Mouse (Mus musculus) hindbrain, embryonic 12.5 days (tissue): ENCODE results near the gene Nfkbil1. TPM values are rescaled to one million over a fixed set of nuclear protein-coding genes. Genes with fewer than 3 reads are reported as not detected.

Experiments used
- ATAC-seq: fragments of 200-750 bp; cut with Nextera tagmentation; 2 replicates; pipeline ENCODE4 v1.8.0; 2017; ENCODE audit warnings: moderate TSS enrichment; ENCODE audit not compliant: low FRiP score
- H3K27ac ChIP-seq: fragments of 300-500 bp; sonication (generic); 2 replicates; pipeline ENCODE4 v1.5.1; 2016; ENCODE audit warnings: mild to moderate bottlenecking
- H3K27me3 ChIP-seq: fragments of 300-500 bp; sonication (generic); 2 replicates; pipeline ENCODE4 v1.6.1; 2016; ENCODE audit warnings: mild to moderate bottlenecking
- H3K36me3 ChIP-seq: fragments of 300-500 bp; sonication (generic); 2 replicates; pipeline ENCODE4 v1.6.1; 2016; ENCODE audit warnings: mild to moderate bottlenecking
- H3K4me1 ChIP-seq: fragments of 300-500 bp; sonication (generic); 2 replicates; pipeline ENCODE4 v1.6.1; 2016
- H3K4me2 ChIP-seq: fragments of 300-500 bp; sonication (generic); replicated peaks from 2 replicates; pipeline ENCODE4 v1.6.1; 2016; ENCODE audit warnings: mild to moderate bottlenecking
- H3K4me3 ChIP-seq: fragments of 300-500 bp; sonication (generic); 2 replicates; pipeline ENCODE4 v1.5.1; 2016; ENCODE audit warnings: mild to moderate bottlenecking
- H3K9ac ChIP-seq: fragments of 300-500 bp; sonication (generic); 2 replicates; pipeline ENCODE4 v1.6.1; 2016; ENCODE audit warnings: mild to moderate bottlenecking, moderate library complexity
- H3K9me3 ChIP-seq: fragments of 300-500 bp; sonication (generic); replicated peaks from 2 replicates; pipeline ENCODE4 v1.6.1; 2016; ENCODE audit warnings: mild to moderate bottlenecking
- WGBS: fragments of 180-500 bp; shearing (Covaris S2); methylation state at CpG from one replicate; pipeline ENCODE4 v1.1.7; 2016; 5-methylcytosine and 5-hydroxymethylcytosine counted together
- polyA plus RNA-seq: library from polyadenylated mRNA; unstranded; fragments of >200 nt; fragmentation: Nextera tagmentation; extraction: Ambion mirVana; gene quantifications from 2 replicates; pipeline ENCODE4 v1.2.1, GENCODE M21; 2016

Nfkbil1 gene
- polyA plus RNA-seq, 1 experiment from 2014 or later: 12.2 TPM

GRCm38 (mm10) chr17:35209785-35210535, 25.6 kb downstream of the Nfkbil1 start:
- Histone ChIP-seq H3K36me3 (no peaks in the 10 kb centered on the region), H3K4me2 (no peak overlapping the region), H3K9me3 (no peaks in the 10 kb centered on the region), H3K4me3 (no peak overlapping the region), H3K4me1 (no peaks in the 10 kb centered on the region), H3K27me3 (peaks cover 5% of the 10 kb centered on the region), H3K27ac (no peak overlapping the region), H3K9ac (no peak overlapping the region)
- WGBS: 76% methylated on average over 12 of the region's 12 CpGs
- ATAC-seq: no peak

DNA sequence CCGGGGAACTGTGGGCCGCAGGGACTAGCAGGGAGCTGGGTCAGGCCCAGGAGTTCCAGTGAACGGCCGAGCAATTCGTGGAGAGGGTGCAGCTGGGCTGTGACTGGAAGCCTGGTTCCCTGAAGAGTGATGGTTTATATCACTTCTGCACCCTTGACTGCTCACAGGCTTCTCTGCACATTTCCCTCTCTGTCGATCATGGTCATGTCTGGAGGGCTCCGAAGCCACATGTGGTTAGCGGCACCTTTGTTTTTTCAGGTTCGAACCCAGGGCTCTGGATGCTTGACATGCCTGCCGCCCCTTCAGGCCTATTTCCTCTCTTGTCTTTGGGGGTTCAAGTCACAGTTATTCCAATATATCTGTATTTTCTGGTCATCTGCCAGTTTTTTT, 30.2 kb downstream of the Nfkbil1 start:
- Histone ChIP-seq H3K4me3 (no peak overlapping the region), H3K36me3 (no peaks in the 10 kb centered on the region), H3K9me3 (no peaks in the 10 kb centered on the region), H3K27ac (no peak overlapping the region), H3K9ac (0 out of 2 replicates have a peak overlapping the region, but pooled peaks have one; percentile 18), H3K4me2 (no peak overlapping the region), H3K27me3 (peaks cover 42% of the 10 kb centered on the region), H3K4me1 (no peaks in the 10 kb centered on the region)
- no peak for ATAC-seq
- 57% methylated on average over 10 of the region's 10 CpGs for WGBS

- Histone ChIP-seq H3K9ac (0 out of 2 replicates have a peak within 1 kb of the TSS, but pooled peaks have one; percentile 18), H3K27me3 (peaks cover 45% of the 10 kb centered on the region), H3K4me1 (no peaks in the 10 kb centered on the region), H3K4me3 (no peak within 1 kb of the TSS), H3K36me3 (no peaks in the 10 kb centered on the region), H3K4me2 (no peak within 1 kb of the TSS), H3K9me3 (no peaks in the 10 kb centered on the region), H3K27ac (no peak within 1 kb of the TSS)
- 27% methylated on average over 20 of the region's 20 CpGs for WGBS
- ATAC-seq: no peak
These were observed 30.9 kb downstream of the Nfkbil1 start, which contains the start of gene Lta for GRCm38 (mm10) chr17:35204494-35205379. Gene Lta (minus strand): TSS chr17:35205351.

DNA sequence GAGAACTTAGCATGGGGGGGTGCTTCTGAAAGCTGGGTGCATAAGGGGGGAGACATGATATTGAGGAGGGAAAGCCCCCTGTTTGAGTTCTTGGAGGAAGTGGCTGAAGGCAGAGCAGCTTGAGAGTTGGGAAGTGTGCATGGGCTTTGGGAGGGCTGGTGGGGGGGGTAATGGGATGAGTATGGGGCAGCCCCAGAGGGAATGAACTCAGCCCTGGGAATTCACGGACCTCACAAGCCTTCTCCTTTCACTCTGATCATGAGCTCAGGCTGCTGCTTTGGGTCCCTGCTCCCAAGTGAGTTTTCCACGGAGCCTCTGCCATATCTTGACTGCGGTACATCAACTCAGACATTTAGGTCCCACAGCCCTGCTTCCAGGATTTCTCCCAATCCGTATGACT, 33.1 kb downstream of the Nfkbil1 start:
- Histone ChIP-seq H3K9me3 (no peaks in the 10 kb centered on the region), H3K4me2 (no peak overlapping the region), H3K4me1 (no peaks in the 10 kb centered on the region), H3K27ac (no peak overlapping the region), H3K4me3 (no peak overlapping the region), H3K36me3 (no peaks in the 10 kb centered on the region), H3K27me3 (peaks cover 56% of the 10 kb centered on the region), H3K9ac (no peak overlapping the region)
- ATAC-seq: no peak
- WGBS: 82% methylated on average over 4 of the region's 4 CpGs

- WGBS: 45% methylated on average over 13 of the region's 13 CpGs
- ATAC-seq: no peak
- Histone ChIP-seq H3K4me1 (no peaks in the 10 kb centered on the region), H3K4me2 (no peak within 1 kb of the TSS), H3K4me3 (no peak within 1 kb of the TSS), H3K27ac (no peak within 1 kb of the TSS), H3K36me3 (no peaks in the 10 kb centered on the region), H3K9me3 (no peaks in the 10 kb centered on the region), H3K27me3 (peaks cover 61% of the 10 kb centered on the region), H3K9ac (no peak within 1 kb of the TSS)
These were observed 33.8 kb downstream of the Nfkbil1 start, which contains the start of gene Tnf for GRCm38 (mm10) chr17:35201787-35202186. Gene Tnf (minus strand): TSS chr17:35202007.

GRCm38 (mm10) chr17:35201128-35201527, 34.5 kb downstream of the Nfkbil1 start:
- no peak overlapping the region for H3K9ac ChIP-seq
- no peak overlapping the region for H3K27ac ChIP-seq
- H3K4me1 ChIP-seq: peaks cover 2% of the 10 kb centered on the region; the same call in 1 of the 2 replicates
- H3K36me3 ChIP-seq: no peaks in the 10 kb centered on the region
- ATAC-seq: no peak
- no peaks in the 10 kb centered on the region for H3K9me3 ChIP-seq
- peaks cover 68% of the 10 kb centered on the region for H3K27me3 ChIP-seq
- no peak overlapping the region for H3K4me2 ChIP-seq
- no peak overlapping the region for H3K4me3 ChIP-seq
- 77% methylated on average over 11 of the region's 11 CpGs for WGBS

- Histone ChIP-seq H3K9ac (no peak overlapping the region), H3K4me2 (no peak overlapping the region), H3K4me3 (no peak overlapping the region), H3K9me3 (no peaks in the 10 kb centered on the region), H3K27ac (no peak overlapping the region), H3K27me3 (peaks cover 75% of the 10 kb centered on the region), H3K36me3 (no peaks in the 10 kb centered on the region), H3K4me1 (peaks cover 9% of the 10 kb centered on the region)
- WGBS: 91% methylated on average over 11 of the region's 11 CpGs
- ATAC-seq: no peak
These were observed 35.2 kb downstream of the Nfkbil1 start for GRCm38 (mm10) chr17:35200398-35200797.

DNA sequence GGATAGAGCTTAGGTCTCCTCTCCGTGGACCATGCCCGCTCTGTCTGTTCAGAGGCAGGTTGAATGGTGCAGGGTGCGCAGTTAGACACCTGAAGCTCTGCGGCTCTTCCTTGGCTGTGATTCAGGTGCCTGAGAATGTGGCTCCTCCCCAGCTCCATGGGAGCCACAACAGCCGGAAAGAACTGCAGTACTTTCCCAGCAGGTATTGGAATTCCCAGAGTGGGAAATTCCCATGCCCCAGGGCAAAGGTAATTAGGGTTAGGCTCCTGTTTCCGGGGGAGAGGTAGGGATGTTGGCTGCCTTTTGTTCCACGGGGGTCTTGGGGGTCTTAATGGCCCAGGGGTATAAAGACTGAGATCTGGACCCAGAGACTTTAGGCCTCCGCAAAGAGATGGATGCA, 36.6 kb downstream of the Nfkbil1 start:
- ATAC-seq: no peak
- no peaks in the 10 kb centered on the region for H3K36me3 ChIP-seq
- peaks cover 18% of the 10 kb centered on the region for H3K4me1 ChIP-seq
- H3K9me3 ChIP-seq: no peaks in the 10 kb centered on the region
- H3K27ac ChIP-seq: no peak overlapping the region
- H3K9ac ChIP-seq: no peak overlapping the region
- no peak overlapping the region for H3K4me3 ChIP-seq
- H3K27me3 ChIP-seq: peaks cover 78% of the 10 kb centered on the region
- WGBS: 31% methylated on average over 8 of the region's 8 CpGs
- H3K4me2 ChIP-seq: no peak overlapping the region

DNA sequence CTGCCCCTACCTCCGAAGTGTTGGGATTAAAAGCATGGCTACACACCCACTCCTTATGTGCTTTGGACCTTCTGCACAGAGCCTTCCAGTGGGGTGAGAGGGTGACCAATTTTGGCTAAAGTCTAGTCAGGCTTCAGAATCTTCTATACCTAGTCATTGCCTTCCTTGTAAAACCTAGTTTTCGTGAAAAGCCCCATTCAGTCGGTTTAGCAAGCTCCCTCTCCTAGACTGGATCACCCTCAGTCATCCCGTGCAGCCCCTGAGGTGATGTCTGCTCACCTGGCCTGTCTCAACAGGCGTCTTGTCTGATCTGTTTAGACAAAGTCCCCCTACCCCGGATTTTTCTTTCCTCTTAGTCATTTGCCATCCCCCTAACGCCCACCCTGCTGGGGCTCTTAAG, 37.6 kb downstream of the Nfkbil1 start:
- no peak overlapping the region for H3K4me2 ChIP-seq
- no peaks in the 10 kb centered on the region for H3K9me3 ChIP-seq
- H3K9ac ChIP-seq: no peak overlapping the region
- H3K27ac ChIP-seq: no peak overlapping the region
- 64% methylated on average over 7 of the region's 7 CpGs for WGBS
- no peak overlapping the region for H3K4me3 ChIP-seq
- H3K36me3 ChIP-seq: no peaks in the 10 kb centered on the region
- ATAC-seq: no peak
- H3K4me1 ChIP-seq: peaks cover 18% of the 10 kb centered on the region
- peaks cover 74% of the 10 kb centered on the region for H3K27me3 ChIP-seq

- Histone ChIP-seq H3K4me3 (no peak overlapping the region), H3K36me3 (no peaks in the 10 kb centered on the region), H3K4me2 (no peak overlapping the region), H3K4me1 (peaks cover 18% of the 10 kb centered on the region), H3K9ac (no peak overlapping the region), H3K27me3 (peaks cover 70% of the 10 kb centered on the region), H3K27ac (no peak overlapping the region), H3K9me3 (no peaks in the 10 kb centered on the region)
- no peak for ATAC-seq
- 45% methylated on average over 5 of the region's 6 CpGs for WGBS
These were observed 38.5 kb downstream of the Nfkbil1 start for GRCm38 (mm10) chr17:35197126-35197525.

DNA sequence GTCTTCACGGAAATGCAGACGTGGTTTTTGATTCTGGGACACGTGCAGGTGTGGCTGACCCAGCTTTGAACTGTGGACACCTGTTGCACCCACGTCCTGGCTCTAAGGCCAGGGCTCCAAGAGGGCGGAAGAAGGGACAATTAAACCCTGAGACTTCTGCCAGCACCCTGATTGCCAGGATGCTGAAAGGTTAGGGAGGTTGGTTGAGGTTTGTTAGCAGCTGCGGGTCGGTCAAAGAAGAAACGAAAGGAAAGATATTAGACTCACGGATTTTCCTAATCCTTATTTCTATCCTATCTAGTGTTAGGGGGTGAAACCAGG, 39.3 kb downstream of the Nfkbil1 start:
- no peak for ATAC-seq
- peaks cover 63% of the 10 kb centered on the region for H3K27me3 ChIP-seq
- H3K27ac ChIP-seq: no peak overlapping the region
- peaks cover 18% of the 10 kb centered on the region for H3K4me1 ChIP-seq
- no peak overlapping the region for H3K9ac ChIP-seq
- H3K36me3 ChIP-seq: no peaks in the 10 kb centered on the region
- no peaks in the 10 kb centered on the region for H3K9me3 ChIP-seq
- 31% methylated on average over 9 of the region's 9 CpGs for WGBS
- H3K4me3 ChIP-seq: peak overlapping the region; percentile 35; the same call in 1 of the 2 replicates
- H3K4me2 ChIP-seq: peak overlapping the region; percentile 60

GRCm38 (mm10) chr17:35195631-35196320, 39.8 kb downstream of the Nfkbil1 start:
- peak overlapping the region; percentile 35 for H3K4me3 ChIP-seq
- WGBS: 3% methylated on average over 66 of the region's 66 CpGs
- H3K36me3 ChIP-seq: no peaks in the 10 kb centered on the region
- H3K9ac ChIP-seq: peak overlapping the region; percentile 42
- no peak overlapping the region for H3K27ac ChIP-seq
- peaks cover 18% of the 10 kb centered on the region for H3K4me1 ChIP-seq
- peak; percentile 64 for ATAC-seq
- H3K9me3 ChIP-seq: no peaks in the 10 kb centered on the region
- H3K27me3 ChIP-seq: peaks cover 58% of the 10 kb centered on the region
- H3K4me2 ChIP-seq: peak overlapping the region; percentile 60
